Mouse (Mus musculus): ENCODE measurements around the gene Eri2. TPM values are rescaled to one million over a fixed set of nuclear protein-coding genes. Genes with fewer than 3 reads are reported as not detected.
"Not testable (repeated sequence)": the region's sequence is repeated elsewhere in the genome, so short reads cannot be mapped to it uniquely, and the experiment has no call there.

Gene Eri2
- polyA plus RNA-seq, 1 experiment from 2014 or later: 22.6 TPM

DNA sequence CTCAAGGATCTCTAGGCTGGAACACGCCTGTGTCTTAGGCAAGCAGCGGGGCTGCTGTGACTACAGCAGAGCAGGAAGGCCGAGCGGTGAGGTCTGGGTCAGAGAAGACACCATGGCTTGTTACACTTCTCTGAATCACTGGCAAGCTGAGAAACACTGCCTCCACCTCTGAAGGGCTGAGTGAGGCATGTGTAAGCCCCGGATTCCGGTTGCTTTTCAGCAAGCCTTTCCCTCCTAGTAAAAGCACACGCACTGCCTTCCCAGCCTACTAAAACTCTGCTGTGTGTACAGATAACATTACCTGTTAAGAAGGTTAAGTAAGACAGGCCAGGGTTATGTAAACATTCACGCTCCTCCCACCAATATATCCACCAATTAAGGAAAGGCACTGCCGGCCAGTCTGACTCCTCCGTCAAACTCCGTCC is 33.3 kb downstream of the Eri2 start, which contains the start of gene Acsm3:
Gene Acsm3, plus strand, starts transcription at position 397 of the 425 bp plus-strand sequence.
- no peaks in the 10 kb centered on the region for H3K4me1 ChIP-seq (replicated peaks; ENCODE audit: control insufficient read depth, insufficient read depth, low read length)
- ATAC-seq (replicated peaks; ENCODE audit: low FRiP score): 0 out of 2 replicates have a peak, but pooled peaks have one; percentile 47

GRCm38 (mm10) chr7:119753696-119754095 is 40.2 kb downstream of the Eri2 start:
- no peak for DNase-seq (ENCODE audit: low spot score)

More for the DNA sequence above, 33.3 kb downstream of the Eri2 start, which contains the start of gene Acsm3:
- Histone ChIP-seq H3K9me3 (ENCODE audit: control insufficient read depth, low read length) (no peaks in the 10 kb centered on the region), H3K9ac (ENCODE audit: low read depth, low read length) (no peak within 1 kb of the TSS), H3K27ac (ENCODE audit: low read depth, low read length) (no peak within 1 kb of the TSS), H3K36me3 (ENCODE audit: control insufficient read depth, insufficient read depth, low read length) (no peaks in the 10 kb centered on the region), H3K4me2 (no peak within 1 kb of the TSS), H3K27me3 (replicated peaks; ENCODE audit: control insufficient read depth, insufficient read depth, low read length) (no peaks in the 10 kb centered on the region), H3K4me3 (ENCODE audit: low read depth, low read length) (no peak within 1 kb of the TSS)
- WGBS: 62% methylated on average over 11 of the region's 11 CpGs
- DNase-seq (ENCODE audit: low spot score): no peak

GRCm38 (mm10) chr7:119749942-119750341 is 43.9 kb downstream of the Eri2 start:
- Histone ChIP-seq H3K9ac (ENCODE audit: low read depth, low read length) (no peak overlapping the region), H3K27me3 (replicated peaks; ENCODE audit: control insufficient read depth, insufficient read depth, low read length) (no peaks in the 10 kb centered on the region), H3K4me3 (ENCODE audit: low read depth, low read length) (no peak overlapping the region), H3K27ac (ENCODE audit: low read depth, low read length) (no peak overlapping the region), H3K4me2 (no peak overlapping the region), H3K36me3 (ENCODE audit: control insufficient read depth, insufficient read depth, low read length) (no peaks in the 10 kb centered on the region), H3K4me1 (replicated peaks; ENCODE audit: control insufficient read depth, insufficient read depth, low read length) (no peaks in the 10 kb centered on the region), H3K9me3 (ENCODE audit: control insufficient read depth, low read length) (no peaks in the 10 kb centered on the region)
- ATAC-seq (replicated peaks; ENCODE audit: low FRiP score) (no peak), DNase-seq (ENCODE audit: low spot score) (no peak)
- 65% methylated on average over 2 of the region's 2 CpGs for WGBS

More at GRCm38 (mm10) chr7:119753696-119754095, 40.2 kb downstream of the Eri2 start:
- Histone ChIP-seq H3K27ac (ENCODE audit: low read depth, low read length) (no peak overlapping the region), H3K9me3 (ENCODE audit: control insufficient read depth, low read length) (no peaks in the 10 kb centered on the region), H3K27me3 (replicated peaks; ENCODE audit: control insufficient read depth, insufficient read depth, low read length) (no peaks in the 10 kb centered on the region), H3K36me3 (ENCODE audit: control insufficient read depth, insufficient read depth, low read length) (no peaks in the 10 kb centered on the region), H3K4me1 (replicated peaks; ENCODE audit: control insufficient read depth, insufficient read depth, low read length) (no peaks in the 10 kb centered on the region), H3K9ac (ENCODE audit: low read depth, low read length) (no peak overlapping the region), H3K4me3 (ENCODE audit: low read depth, low read length) (no peak overlapping the region), H3K4me2 (no peak overlapping the region)
- WGBS: 87% methylated on average over 1 of the region's 1 CpGs
- ATAC-seq (replicated peaks; ENCODE audit: low FRiP score): no peak

- Histone ChIP-seq H3K27ac (ENCODE audit: low read depth, low read length) (no peak overlapping the region), H3K4me3 (ENCODE audit: low read depth, low read length) (no peak overlapping the region), H3K4me1 (replicated peaks; ENCODE audit: control insufficient read depth, insufficient read depth, low read length) (no peaks in the 10 kb centered on the region), H3K4me2 (no peak overlapping the region), H3K27me3 (replicated peaks; ENCODE audit: control insufficient read depth, insufficient read depth, low read length) (no peaks in the 10 kb centered on the region), H3K36me3 (ENCODE audit: control insufficient read depth, insufficient read depth, low read length) (no peaks in the 10 kb centered on the region), H3K9ac (ENCODE audit: low read depth, low read length) (no peak overlapping the region), H3K9me3 (ENCODE audit: control insufficient read depth, low read length) (no peaks in the 10 kb centered on the region)
- ATAC-seq (replicated peaks; ENCODE audit: low FRiP score) (no peak), DNase-seq (ENCODE audit: low spot score) (no peak)
- 59% methylated on average over 1 of the region's 2 CpGs for WGBS
Observed at GRCm38 (mm10) chr7:119748761-119749160, 45.1 kb downstream of the Eri2 start.

DNA sequence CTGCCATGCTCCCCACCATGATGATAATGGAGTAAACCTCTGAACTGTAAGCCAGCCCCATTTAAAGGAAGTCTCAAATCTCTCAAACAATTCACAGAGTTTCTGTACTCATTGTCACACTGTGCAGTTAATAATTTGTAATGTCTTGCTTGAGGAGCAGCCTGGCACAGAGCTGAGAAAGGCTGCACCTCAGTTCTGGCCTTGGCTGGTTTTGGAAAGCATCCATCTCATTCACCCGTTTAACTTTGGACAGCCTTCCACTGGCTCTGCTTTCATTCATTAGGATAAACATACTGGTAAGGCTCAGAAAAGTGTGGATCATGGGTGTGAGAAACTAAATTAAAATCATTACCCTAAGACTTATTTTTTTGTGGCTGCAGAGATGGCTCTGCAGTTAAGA is 48.0 kb downstream of the Eri2 start:
- Histone ChIP-seq H3K36me3 (ENCODE audit: control insufficient read depth, insufficient read depth, low read length) (no peaks in the 10 kb centered on the region), H3K4me1 (replicated peaks; ENCODE audit: control insufficient read depth, insufficient read depth, low read length) (no peaks in the 10 kb centered on the region), H3K4me2 (no peak overlapping the region), H3K4me3 (ENCODE audit: low read depth, low read length) (no peak overlapping the region), H3K9me3 (ENCODE audit: control insufficient read depth, low read length) (no peaks in the 10 kb centered on the region), H3K27ac (ENCODE audit: low read depth, low read length) (no peak overlapping the region), H3K9ac (ENCODE audit: low read depth, low read length) (no peak overlapping the region), H3K27me3 (replicated peaks; ENCODE audit: control insufficient read depth, insufficient read depth, low read length) (no peaks in the 10 kb centered on the region)
- 79% methylated on average over 1 of the region's 1 CpGs for WGBS
- DNase-seq (ENCODE audit: low spot score) (no peak), ATAC-seq (replicated peaks; ENCODE audit: low FRiP score) (no peak)

DNA sequence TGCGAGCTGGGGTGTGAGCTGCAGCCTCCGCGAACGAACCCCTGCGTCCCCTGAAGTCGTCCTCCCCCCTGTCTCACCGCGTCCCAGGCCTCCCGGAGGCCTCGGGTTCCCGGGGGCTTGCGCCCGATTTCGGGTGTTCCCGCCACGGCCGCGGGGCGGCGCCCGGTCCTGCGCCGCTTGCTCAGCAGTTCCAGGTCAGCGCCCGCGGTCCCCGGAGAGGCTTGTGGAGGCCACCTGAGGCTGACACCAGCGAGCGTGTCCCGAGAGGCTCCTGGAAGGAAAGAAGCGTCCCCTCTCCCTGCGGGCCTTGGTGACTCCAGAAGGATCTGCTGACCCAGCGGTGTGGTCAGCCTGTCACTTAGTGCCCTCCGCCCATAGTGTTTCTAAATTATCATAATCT is 49.5 kb downstream of the Eri2 start:
- Histone ChIP-seq H3K9me3 (ENCODE audit: control insufficient read depth, low read length) (no peaks in the 10 kb centered on the region), H3K36me3 (ENCODE audit: control insufficient read depth, insufficient read depth, low read length) (no peaks in the 10 kb centered on the region), H3K9ac (ENCODE audit: low read depth, low read length) (peak overlapping the region; percentile 43), H3K4me2 (peak overlapping the region; percentile 58), H3K27ac (ENCODE audit: low read depth, low read length) (no peak overlapping the region), H3K4me1 (replicated peaks; ENCODE audit: control insufficient read depth, insufficient read depth, low read length) (no peaks in the 10 kb centered on the region), H3K27me3 (replicated peaks; ENCODE audit: control insufficient read depth, insufficient read depth, low read length) (no peaks in the 10 kb centered on the region), H3K4me3 (ENCODE audit: low read depth, low read length) (peak overlapping the region; percentile 17)
- ATAC-seq (replicated peaks; ENCODE audit: low FRiP score): peak; percentile 71
- 7% methylated on average over 34 of the region's 34 CpGs for WGBS
- peak; percentile 43 for DNase-seq (ENCODE audit: low spot score)

- not testable (repeated sequence) for H3K36me3 ChIP-seq (ENCODE audit: control insufficient read depth, insufficient read depth, low read length); H3K27me3 ChIP-seq (replicated peaks; ENCODE audit: control insufficient read depth, insufficient read depth, low read length); H3K9ac ChIP-seq (ENCODE audit: low read depth, low read length); H3K4me1 ChIP-seq (replicated peaks; ENCODE audit: control insufficient read depth, insufficient read depth, low read length); H3K27ac ChIP-seq (ENCODE audit: low read depth, low read length); H3K9me3 ChIP-seq (ENCODE audit: control insufficient read depth, low read length); DNase-seq (ENCODE audit: low spot score); ATAC-seq (replicated peaks; ENCODE audit: low FRiP score)
- Histone ChIP-seq H3K4me3 (ENCODE audit: low read depth, low read length) (peak overlapping the region; percentile 36), H3K4me2 (peak overlapping the region; percentile 43)
- under 1% methylated on average over 21 of the region's 44 CpGs for WGBS
Observed at GRCm38 (mm10) chr7:119739798-119740468, 53.9 kb downstream of the Eri2 start.

- no peaks in the 10 kb centered on the region for H3K27me3 ChIP-seq (replicated peaks; ENCODE audit: control insufficient read depth, insufficient read depth, low read length)
- no peak; the same call in 1 of the 2 replicates for ATAC-seq (replicated peaks; ENCODE audit: low FRiP score)
- H3K9me3 ChIP-seq (ENCODE audit: control insufficient read depth, low read length): no peaks in the 10 kb centered on the region
- no peak overlapping the region for H3K9ac ChIP-seq (ENCODE audit: low read depth, low read length)
- WGBS: 79% methylated on average over 2 of the region's 2 CpGs
- no peak overlapping the region for H3K27ac ChIP-seq (ENCODE audit: low read depth, low read length)
- no peaks in the 10 kb centered on the region for H3K36me3 ChIP-seq (ENCODE audit: control insufficient read depth, insufficient read depth, low read length)
- no peak for DNase-seq (ENCODE audit: low spot score)
- no peak overlapping the region for H3K4me2 ChIP-seq
- H3K4me1 ChIP-seq (replicated peaks; ENCODE audit: control insufficient read depth, insufficient read depth, low read length): no peaks in the 10 kb centered on the region
- no peak overlapping the region for H3K4me3 ChIP-seq (ENCODE audit: low read depth, low read length)
Observed at GRCm38 (mm10) chr7:119738877-119739276, 55.0 kb downstream of the Eri2 start.

GRCm38 (mm10) chr7:119731262-119731661 is 62.6 kb downstream of the Eri2 start:
- 85% methylated on average over 4 of the region's 4 CpGs for WGBS
- DNase-seq (ENCODE audit: low spot score); H3K36me3 ChIP-seq (ENCODE audit: control insufficient read depth, insufficient read depth, low read length); H3K9me3 ChIP-seq (ENCODE audit: control insufficient read depth, low read length); H3K9ac ChIP-seq (ENCODE audit: low read depth, low read length); ATAC-seq (replicated peaks; ENCODE audit: low FRiP score); H3K27ac ChIP-seq (ENCODE audit: low read depth, low read length); H3K4me1 ChIP-seq (replicated peaks; ENCODE audit: control insufficient read depth, insufficient read depth, low read length); H3K27me3 ChIP-seq (replicated peaks; ENCODE audit: control insufficient read depth, insufficient read depth, low read length); H3K4me2 ChIP-seq; H3K4me3 ChIP-seq (ENCODE audit: low read depth, low read length): not testable (repeated sequence)

Measured in liver, embryonic 11.5 days (tissue).